Mouse (Mus musculus): ENCODE measurements around the gene Nol3. TPM values are rescaled to one million over a fixed set of nuclear protein-coding genes. Genes with fewer than 3 reads are reported as not detected.

The Nol3 gene
- polyA plus RNA-seq, 1 experiment from 2014 or later: 1.0 TPM

- Histone ChIP-seq H3K4me3 (ENCODE audit: low read depth, low read length) (no peak overlapping the region), H3K27ac (replicated peaks; ENCODE audit: low read depth, low read length) (no peak overlapping the region), H3K9me3 (ENCODE audit: control insufficient read depth, low read length) (no peaks in the 10 kb centered on the region), H3K4me2 (ENCODE audit: low read depth, severe bottlenecking) (no peak overlapping the region), H3K36me3 (ENCODE audit: control insufficient read depth, insufficient read depth, low read length) (peaks cover 10% of the 10 kb centered on the region; the same call in 1 of the 2 replicates), H3K9ac (ENCODE audit: low read length) (no peak overlapping the region), H3K4me1 (ENCODE audit: control insufficient read depth, insufficient read depth, low read length) (no peaks in the 10 kb centered on the region), H3K27me3 (ENCODE audit: control insufficient read depth, insufficient read depth, low read length) (no peaks in the 10 kb centered on the region)
- ATAC-seq (ENCODE audit: insufficient number of reproducible peaks, low FRiP score, low TSS enrichment, low read depth) (no peak), DNase-seq (ENCODE audit: low spot score) (no peak)
- 90% methylated on average over 18 of the region's 18 CpGs for WGBS
These were observed 39.3 kb downstream of the Nol3 start for GRCm38 (mm10) chr8:105315073-105315769.

DNA sequence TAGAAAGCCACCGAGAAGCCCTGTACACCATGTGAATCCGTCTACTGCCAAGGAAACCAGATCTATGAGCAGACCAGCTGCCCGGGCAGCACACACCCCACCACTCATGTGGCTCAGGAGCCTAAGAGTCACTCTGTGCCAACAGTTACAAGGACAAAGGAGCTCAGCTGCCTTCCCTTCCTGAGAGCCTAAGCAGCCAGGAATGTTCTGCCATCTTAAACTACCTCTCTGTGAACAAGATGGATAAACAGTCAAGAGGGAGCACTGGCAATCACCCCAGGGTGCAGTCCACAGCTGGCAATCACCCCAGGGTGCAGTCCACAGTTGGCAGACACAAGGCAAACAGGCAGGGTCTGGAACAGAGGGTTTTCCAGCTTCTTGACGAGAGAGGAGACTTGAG lies 42.0 kb downstream of the Nol3 start:
- Histone ChIP-seq H3K27ac (replicated peaks; ENCODE audit: low read depth, low read length) (no peak overlapping the region), H3K4me2 (ENCODE audit: low read depth, severe bottlenecking) (no peak overlapping the region), H3K4me1 (ENCODE audit: control insufficient read depth, insufficient read depth, low read length) (no peaks in the 10 kb centered on the region), H3K9ac (ENCODE audit: low read length) (no peak overlapping the region), H3K27me3 (ENCODE audit: control insufficient read depth, insufficient read depth, low read length) (no peaks in the 10 kb centered on the region), H3K4me3 (ENCODE audit: low read depth, low read length) (no peak overlapping the region), H3K36me3 (ENCODE audit: control insufficient read depth, insufficient read depth, low read length) (peaks cover 4% of the 10 kb centered on the region; the same call in 1 of the 2 replicates), H3K9me3 (ENCODE audit: control insufficient read depth, low read length) (no peaks in the 10 kb centered on the region)
- 86% methylated on average over 4 of the region's 4 CpGs for WGBS
- no peak for ATAC-seq (ENCODE audit: insufficient number of reproducible peaks, low FRiP score, low TSS enrichment, low read depth)
- DNase-seq (ENCODE audit: low spot score): no peak

DNA sequence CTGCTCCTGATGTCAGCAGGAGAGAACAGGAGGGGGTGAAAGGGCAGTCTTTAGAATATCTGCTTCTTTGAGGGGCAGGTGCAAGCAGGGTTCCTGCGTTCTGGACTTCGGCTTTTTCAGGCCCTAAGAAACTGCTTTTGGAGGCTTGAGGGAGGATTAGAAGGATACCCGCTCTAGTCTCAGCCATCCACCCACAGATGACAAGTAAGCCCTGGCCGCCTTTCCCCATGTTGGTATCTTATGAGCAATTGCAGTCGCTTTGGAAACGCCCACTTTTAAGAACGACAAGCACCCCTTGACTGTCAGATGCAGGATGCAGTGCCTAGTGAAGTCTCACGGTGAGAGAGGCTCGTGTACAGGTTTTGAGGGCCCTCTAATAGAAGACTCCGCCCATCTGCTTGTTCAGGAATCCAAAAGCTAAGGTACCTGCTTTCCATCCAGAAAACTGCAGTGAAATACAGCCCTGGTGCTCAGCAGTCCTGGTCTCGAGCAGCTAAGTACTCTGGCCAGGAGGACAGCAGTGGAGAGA lies 42.8 kb downstream of the Nol3 start:
- Histone ChIP-seq H3K9me3 (ENCODE audit: control insufficient read depth, low read length) (no peaks in the 10 kb centered on the region), H3K36me3 (ENCODE audit: control insufficient read depth, insufficient read depth, low read length) (peaks cover 3% of the 10 kb centered on the region; the same call in 1 of the 2 replicates), H3K27ac (replicated peaks; ENCODE audit: low read depth, low read length) (no peak overlapping the region), H3K4me2 (ENCODE audit: low read depth, severe bottlenecking) (no peak overlapping the region), H3K4me1 (ENCODE audit: control insufficient read depth, insufficient read depth, low read length) (no peaks in the 10 kb centered on the region), H3K27me3 (ENCODE audit: control insufficient read depth, insufficient read depth, low read length) (no peaks in the 10 kb centered on the region), H3K4me3 (ENCODE audit: low read depth, low read length) (no peak overlapping the region), H3K9ac (ENCODE audit: low read length) (no peak overlapping the region)
- DNase-seq (ENCODE audit: low spot score) (no peak), ATAC-seq (ENCODE audit: insufficient number of reproducible peaks, low FRiP score, low TSS enrichment, low read depth) (no peak)
- 82% methylated on average over 11 of the region's 11 CpGs for WGBS

DNA sequence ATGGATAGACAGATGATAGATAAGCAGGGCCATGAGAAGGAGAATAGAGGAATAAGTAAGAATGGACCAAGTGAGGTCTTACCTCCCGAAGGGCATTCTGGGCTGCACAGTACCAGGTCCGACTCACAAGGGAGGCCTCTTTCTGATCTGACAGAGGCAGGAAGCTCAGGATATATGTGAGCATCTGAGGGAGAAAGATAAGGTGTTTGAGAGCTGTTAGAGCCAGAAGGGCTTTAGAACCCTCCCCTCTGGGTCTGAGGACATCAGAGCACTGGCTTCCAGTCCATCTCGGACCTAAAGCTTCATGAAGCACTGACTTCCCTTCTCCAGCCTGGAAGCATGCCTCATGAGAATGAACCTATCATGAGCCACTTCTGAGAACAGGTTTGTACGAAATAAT lies 47.2 kb downstream of the Nol3 start:
- H3K36me3 ChIP-seq (ENCODE audit: control insufficient read depth, insufficient read depth, low read length): peaks cover 2% of the 10 kb centered on the region
- no peak overlapping the region for H3K4me3 ChIP-seq (ENCODE audit: low read depth, low read length)
- ATAC-seq (ENCODE audit: insufficient number of reproducible peaks, low FRiP score, low TSS enrichment, low read depth): no peak
- H3K9ac ChIP-seq (ENCODE audit: low read length): no peak overlapping the region
- H3K27me3 ChIP-seq (ENCODE audit: control insufficient read depth, insufficient read depth, low read length): no peaks in the 10 kb centered on the region
- WGBS: 81% methylated on average over 4 of the region's 4 CpGs
- H3K4me1 ChIP-seq (ENCODE audit: control insufficient read depth, insufficient read depth, low read length): peaks cover 14% of the 10 kb centered on the region; the same call in 1 of the 2 replicates
- no peak for DNase-seq (ENCODE audit: low spot score)
- H3K27ac ChIP-seq (replicated peaks; ENCODE audit: low read depth, low read length): no peak overlapping the region
- no peaks in the 10 kb centered on the region for H3K9me3 ChIP-seq (ENCODE audit: control insufficient read depth, low read length)
- no peak overlapping the region for H3K4me2 ChIP-seq (ENCODE audit: low read depth, severe bottlenecking)

DNA sequence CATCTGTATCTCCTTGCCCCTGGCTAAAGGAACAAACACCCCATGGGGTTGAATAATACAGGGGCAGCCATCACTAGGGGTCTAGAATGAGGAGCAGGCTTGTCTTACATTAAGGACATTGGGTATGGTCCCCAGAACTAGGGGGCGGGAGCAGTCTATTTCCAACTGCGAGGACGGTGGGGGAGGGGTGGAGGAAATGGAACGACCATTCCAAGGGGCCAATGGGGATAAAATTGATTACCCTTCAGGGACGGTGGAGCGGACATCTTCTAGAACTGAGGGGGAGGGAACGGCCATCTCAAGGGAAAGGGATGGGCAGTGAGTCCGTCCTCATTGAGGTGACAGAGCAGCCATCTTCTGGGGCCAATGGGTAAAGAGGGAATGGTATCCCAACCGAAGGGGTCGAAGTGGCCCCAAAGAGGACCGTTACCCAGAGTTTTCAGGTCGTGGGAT lies 49.7 kb downstream of the Nol3 start:
- Histone ChIP-seq H3K4me2 (ENCODE audit: low read depth, severe bottlenecking) (peak overlapping the region; percentile 88), H3K9me3 (ENCODE audit: control insufficient read depth, low read length) (no peaks in the 10 kb centered on the region), H3K27ac (replicated peaks; ENCODE audit: low read depth, low read length) (0 out of 2 replicates have a peak overlapping the region, but pooled peaks have one; percentile 21), H3K27me3 (ENCODE audit: control insufficient read depth, insufficient read depth, low read length) (no peaks in the 10 kb centered on the region), H3K9ac (ENCODE audit: low read length) (peak overlapping the region; percentile 70), H3K4me3 (ENCODE audit: low read depth, low read length) (peak overlapping the region; percentile 82), H3K36me3 (ENCODE audit: control insufficient read depth, insufficient read depth, low read length) (peaks cover 21% of the 10 kb centered on the region), H3K4me1 (ENCODE audit: control insufficient read depth, insufficient read depth, low read length) (peaks cover 14% of the 10 kb centered on the region; the same call in 1 of the 2 replicates)
- DNase-seq (ENCODE audit: low spot score): no peak
- peak; percentile 27 for ATAC-seq (ENCODE audit: insufficient number of reproducible peaks, low FRiP score, low TSS enrichment, low read depth)
- 1% methylated on average over 12 of the region's 12 CpGs for WGBS

DNA sequence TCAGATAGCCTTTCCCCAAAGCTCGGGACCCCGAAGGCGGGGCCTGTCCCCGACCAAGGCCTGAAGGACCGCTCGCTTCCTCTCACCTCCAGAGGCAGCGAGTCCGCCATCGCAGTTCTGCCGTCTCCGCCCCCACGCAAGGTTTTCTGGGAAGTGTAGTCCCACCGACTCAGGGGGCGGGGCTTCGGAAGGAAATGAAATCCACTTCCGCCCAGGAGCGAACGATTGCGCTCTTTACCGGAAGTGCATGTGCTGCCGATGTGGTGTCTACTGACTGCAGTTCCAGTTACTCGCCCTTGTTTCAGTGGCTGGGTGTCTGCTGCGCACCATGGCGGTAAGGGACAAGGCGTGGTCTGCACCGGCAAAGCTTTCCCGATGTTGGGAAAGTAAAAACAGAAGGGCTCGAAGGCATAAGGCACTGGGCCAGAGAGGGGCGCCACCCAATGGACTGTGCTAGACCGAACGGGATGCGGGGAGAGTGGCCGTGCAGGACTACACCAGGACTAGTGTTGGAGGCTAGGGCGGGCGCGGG lies 50.3 kb downstream of the Nol3 start, which contains the start of the genes Lrrc29 and Tmem208:
TSS of gene Lrrc29 (minus strand) at position 138 of the 532 bp plus-strand sequence.
TSS of gene Tmem208 (plus strand) at position 214 of the 532 bp plus-strand sequence.
- H3K36me3 ChIP-seq (ENCODE audit: control insufficient read depth, insufficient read depth, low read length): peaks cover 23% of the 10 kb centered on the region

GRCm38 (mm10) chr8:105326968-105327367 lies 51.0 kb downstream of the Nol3 start:
- Histone ChIP-seq H3K4me1 (ENCODE audit: control insufficient read depth, insufficient read depth, low read length) (peaks cover 14% of the 10 kb centered on the region; the same call in 1 of the 2 replicates), H3K4me2 (ENCODE audit: low read depth, severe bottlenecking) (peak overlapping the region; percentile 88), H3K27me3 (ENCODE audit: control insufficient read depth, insufficient read depth, low read length) (no peaks in the 10 kb centered on the region), H3K9me3 (ENCODE audit: control insufficient read depth, low read length) (no peaks in the 10 kb centered on the region), H3K36me3 (ENCODE audit: control insufficient read depth, insufficient read depth, low read length) (peaks cover 23% of the 10 kb centered on the region), H3K27ac (replicated peaks; ENCODE audit: low read depth, low read length) (no peak overlapping the region), H3K4me3 (ENCODE audit: low read depth, low read length) (peak overlapping the region; percentile 82), H3K9ac (ENCODE audit: low read length) (peak overlapping the region; percentile 67)
- ATAC-seq (ENCODE audit: insufficient number of reproducible peaks, low FRiP score, low TSS enrichment, low read depth) (no peak), DNase-seq (ENCODE audit: low spot score) (no peak)
- WGBS: 44% methylated on average over 6 of the region's 6 CpGs

More for the DNA sequence above, 50.3 kb downstream of the Nol3 start, which contains the start of the genes Lrrc29 and Tmem208:
- Histone ChIP-seq H3K4me1 (ENCODE audit: control insufficient read depth, insufficient read depth, low read length) (peaks cover 14% of the 10 kb centered on the region; the same call in 1 of the 2 replicates), H3K4me2 (ENCODE audit: low read depth, severe bottlenecking) (peak within 1 kb of the TSS; percentile 88), H3K4me3 (ENCODE audit: low read depth, low read length) (peak within 1 kb of the TSS; percentile 82), H3K27me3 (ENCODE audit: control insufficient read depth, insufficient read depth, low read length) (no peaks in the 10 kb centered on the region), H3K9ac (ENCODE audit: low read length) (peak within 1 kb of the TSS; percentile 70), H3K27ac (replicated peaks; ENCODE audit: low read depth, low read length) (peak within 1 kb of the TSS; percentile 56; the same call in 1 of the 2 replicates), H3K9me3 (ENCODE audit: control insufficient read depth, low read length) (no peaks in the 10 kb centered on the region)
- DNase-seq (ENCODE audit: low spot score) (peak; percentile 98), ATAC-seq (ENCODE audit: insufficient number of reproducible peaks, low FRiP score, low TSS enrichment, low read depth) (peak; percentile 93)
- under 1% methylated on average over 36 of the region's 36 CpGs for WGBS

DNA sequence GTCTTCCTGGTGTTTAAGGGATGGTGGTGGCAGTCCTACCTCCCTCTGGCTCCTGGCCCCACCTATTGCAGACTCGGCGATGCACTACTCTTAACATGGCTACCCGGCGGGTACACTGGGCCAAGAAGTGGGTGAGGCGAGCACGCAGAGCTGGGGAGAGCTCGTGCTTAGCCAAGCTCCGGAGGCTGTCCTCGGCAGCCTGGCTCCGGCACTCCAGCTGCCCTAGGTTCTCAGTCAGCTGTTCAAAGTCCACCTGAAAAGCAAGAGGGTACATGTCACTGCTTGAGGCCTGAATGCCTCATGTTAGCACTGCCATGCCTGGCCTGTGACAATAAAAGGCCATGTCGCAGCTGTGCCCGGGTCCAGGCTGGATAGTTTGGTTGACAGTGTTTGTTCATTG lies 54.4 kb downstream of the Nol3 start:
- Histone ChIP-seq H3K27ac (replicated peaks; ENCODE audit: low read depth, low read length) (no peak overlapping the region), H3K4me2 (ENCODE audit: low read depth, severe bottlenecking) (no peak overlapping the region), H3K36me3 (ENCODE audit: control insufficient read depth, insufficient read depth, low read length) (peaks cover 29% of the 10 kb centered on the region), H3K27me3 (ENCODE audit: control insufficient read depth, insufficient read depth, low read length) (no peaks in the 10 kb centered on the region), H3K4me3 (ENCODE audit: low read depth, low read length) (no peak overlapping the region), H3K4me1 (ENCODE audit: control insufficient read depth, insufficient read depth, low read length) (peaks cover 10% of the 10 kb centered on the region; the same call in 1 of the 2 replicates), H3K9me3 (ENCODE audit: control insufficient read depth, low read length) (no peaks in the 10 kb centered on the region), H3K9ac (ENCODE audit: low read length) (no peak overlapping the region)
- 94% methylated on average over 12 of the region's 12 CpGs for WGBS
- DNase-seq (ENCODE audit: low spot score) (no peak), ATAC-seq (ENCODE audit: insufficient number of reproducible peaks, low FRiP score, low TSS enrichment, low read depth) (no peak)
